Mouse (Mus musculus): ENCODE measurements at regions not wholly inside any gene's neighbourhood (a gene's known extent, or its start where the extent isn't known, plus 50 kb on each side); places are given as distances from the start of the nearest gene placed in this dataset.

GRCm38 (mm10) chr6:73612266-73612665 is 142.8 kb upstream of the 4931417E11Rik start:
- Histone ChIP-seq H3K9me3 (replicated peaks; ENCODE audit: control insufficient read depth, low read length) (no peaks in the 10 kb centered on the region), H3K36me3 (ENCODE audit: control insufficient read depth, insufficient read depth, low read length) (no peaks in the 10 kb centered on the region), H3K27me3 (replicated peaks; ENCODE audit: control insufficient read depth, insufficient read depth, low read length) (no peaks in the 10 kb centered on the region), H3K27ac (ENCODE audit: low read depth, low read length) (no peak overlapping the region), H3K4me1 (ENCODE audit: control insufficient read depth, insufficient read depth, low read length) (no peaks in the 10 kb centered on the region), H3K4me2 (ENCODE audit: low read length) (no peak overlapping the region), H3K9ac (ENCODE audit: low read length) (no peak overlapping the region), H3K4me3 (ENCODE audit: low read depth, low read length) (no peak overlapping the region)
- ATAC-seq, result no peak
- 60% methylated on average over 3 of the region's 3 CpGs for WGBS
- no peak for DNase-seq (ENCODE audit: low spot score)

- H3K4me2 ChIP-seq (ENCODE audit: low read length), result no peak overlapping the region
- ATAC-seq (no peak), DNase-seq (ENCODE audit: low spot score) (no peak)
- no peak overlapping the region for H3K9ac ChIP-seq (ENCODE audit: low read length)
- H3K27ac ChIP-seq (ENCODE audit: low read depth, low read length), result no peak overlapping the region
- H3K36me3 ChIP-seq (ENCODE audit: control insufficient read depth, insufficient read depth, low read length), result no peaks in the 10 kb centered on the region
- no peaks in the 10 kb centered on the region for H3K4me1 ChIP-seq (ENCODE audit: control insufficient read depth, insufficient read depth, low read length)
- no peak overlapping the region for H3K4me3 ChIP-seq (ENCODE audit: low read depth, low read length)
- 51% methylated on average over 6 of the region's 6 CpGs for WGBS
- no peaks in the 10 kb centered on the region for H3K9me3 ChIP-seq (replicated peaks; ENCODE audit: control insufficient read depth, low read length)
- H3K27me3 ChIP-seq (replicated peaks; ENCODE audit: control insufficient read depth, insufficient read depth, low read length), result no peaks in the 10 kb centered on the region
Observed at GRCm38 (mm10) chr6:73611839-73612238, 142.4 kb upstream of the 4931417E11Rik start.

- WGBS, result 79% methylated on average over 2 of the region's 2 CpGs
- H3K36me3 ChIP-seq (ENCODE audit: control insufficient read depth, insufficient read depth, low read length), result no peaks in the 10 kb centered on the region
- no peak overlapping the region for H3K4me3 ChIP-seq (ENCODE audit: low read depth, low read length)
- DNase-seq (ENCODE audit: low spot score) (no peak), ATAC-seq (no peak)
- no peak overlapping the region for H3K27ac ChIP-seq (ENCODE audit: low read depth, low read length)
- H3K27me3 ChIP-seq (replicated peaks; ENCODE audit: control insufficient read depth, insufficient read depth, low read length), result no peaks in the 10 kb centered on the region
- no peaks in the 10 kb centered on the region for H3K4me1 ChIP-seq (ENCODE audit: control insufficient read depth, insufficient read depth, low read length)
- H3K4me2 ChIP-seq (ENCODE audit: low read length), result no peak overlapping the region
- no peak overlapping the region for H3K9ac ChIP-seq (ENCODE audit: low read length)
- no peaks in the 10 kb centered on the region for H3K9me3 ChIP-seq (replicated peaks; ENCODE audit: control insufficient read depth, low read length)
Observed at GRCm38 (mm10) chr6:73610048-73610624, 140.7 kb upstream of the 4931417E11Rik start.

- 90% methylated on average over 2 of the region's 2 CpGs for WGBS
Observed at GRCm38 (mm10) chr6:73587686-73588085, 118.2 kb upstream of the 4931417E11Rik start.

GRCm38 (mm10) chr6:73576708-73577107 is 107.2 kb upstream of the 4931417E11Rik start:
- no peak overlapping the region for H3K4me2 ChIP-seq (ENCODE audit: low read length)
- WGBS, result 74% methylated on average over 2 of the region's 2 CpGs
- ATAC-seq, result no peak
- no peak overlapping the region for H3K27ac ChIP-seq (ENCODE audit: low read depth, low read length)
- no peak overlapping the region for H3K4me3 ChIP-seq (ENCODE audit: low read depth, low read length)
- H3K4me1 ChIP-seq (ENCODE audit: control insufficient read depth, insufficient read depth, low read length), result no peaks in the 10 kb centered on the region
- no peak overlapping the region for H3K9ac ChIP-seq (ENCODE audit: low read length)
- no peaks in the 10 kb centered on the region for H3K9me3 ChIP-seq (replicated peaks; ENCODE audit: control insufficient read depth, low read length)
- H3K27me3 ChIP-seq (replicated peaks; ENCODE audit: control insufficient read depth, insufficient read depth, low read length), result no peaks in the 10 kb centered on the region
- DNase-seq (ENCODE audit: low spot score), result no peak
- no peaks in the 10 kb centered on the region for H3K36me3 ChIP-seq (ENCODE audit: control insufficient read depth, insufficient read depth, low read length)

More at GRCm38 (mm10) chr6:73587686-73588085, 118.2 kb upstream of the 4931417E11Rik start:
- H3K9ac ChIP-seq (ENCODE audit: low read length), result no peak overlapping the region
- no peak overlapping the region for H3K4me2 ChIP-seq (ENCODE audit: low read length)
- H3K27me3 ChIP-seq (replicated peaks; ENCODE audit: control insufficient read depth, insufficient read depth, low read length), result no peaks in the 10 kb centered on the region
- H3K9me3 ChIP-seq (replicated peaks; ENCODE audit: control insufficient read depth, low read length), result no peaks in the 10 kb centered on the region
- no peak overlapping the region for H3K27ac ChIP-seq (ENCODE audit: low read depth, low read length)
- no peak for DNase-seq (ENCODE audit: low spot score)
- no peak overlapping the region for H3K4me3 ChIP-seq (ENCODE audit: low read depth, low read length)
- no peak for ATAC-seq
- H3K36me3 ChIP-seq (ENCODE audit: control insufficient read depth, insufficient read depth, low read length), result no peaks in the 10 kb centered on the region
- no peaks in the 10 kb centered on the region for H3K4me1 ChIP-seq (ENCODE audit: control insufficient read depth, insufficient read depth, low read length)

- no peak for DNase-seq (ENCODE audit: low spot score)
- no peak overlapping the region for H3K4me3 ChIP-seq (ENCODE audit: low read depth, low read length)
- H3K9me3 ChIP-seq (replicated peaks; ENCODE audit: control insufficient read depth, low read length), result no peaks in the 10 kb centered on the region
- no peak overlapping the region for H3K27ac ChIP-seq (ENCODE audit: low read depth, low read length)
- no peak overlapping the region for H3K4me2 ChIP-seq (ENCODE audit: low read length)
- H3K27me3 ChIP-seq (replicated peaks; ENCODE audit: control insufficient read depth, insufficient read depth, low read length), result no peaks in the 10 kb centered on the region
- H3K9ac ChIP-seq (ENCODE audit: low read length), result no peak overlapping the region
- no peaks in the 10 kb centered on the region for H3K36me3 ChIP-seq (ENCODE audit: control insufficient read depth, insufficient read depth, low read length)
- ATAC-seq, result no peak
- no peaks in the 10 kb centered on the region for H3K4me1 ChIP-seq (ENCODE audit: control insufficient read depth, insufficient read depth, low read length)
- 94% methylated on average over 2 of the region's 2 CpGs for WGBS
Observed at GRCm38 (mm10) chr6:73560000-73560399, 90.5 kb upstream of the 4931417E11Rik start.

GRCm38 (mm10) chr6:73530559-73530958 is 61.1 kb upstream of the 4931417E11Rik start:
- H3K27ac ChIP-seq (ENCODE audit: low read depth, low read length), result no peak overlapping the region
- 0 out of 2 replicates have a peak, but pooled peaks cover 2% of the 10 kb centered on the region for H3K4me1 ChIP-seq (ENCODE audit: control insufficient read depth, insufficient read depth, low read length)
- H3K27me3 ChIP-seq (replicated peaks; ENCODE audit: control insufficient read depth, insufficient read depth, low read length), result no peaks in the 10 kb centered on the region
- WGBS, result 89% methylated on average over 1 of the region's 1 CpGs
- no peaks in the 10 kb centered on the region for H3K36me3 ChIP-seq (ENCODE audit: control insufficient read depth, insufficient read depth, low read length)
- no peak for ATAC-seq
- H3K4me2 ChIP-seq (ENCODE audit: low read length), result no peak overlapping the region
- DNase-seq (ENCODE audit: low spot score), result no peak
- H3K9me3 ChIP-seq (replicated peaks; ENCODE audit: control insufficient read depth, low read length), result no peaks in the 10 kb centered on the region
- no peak overlapping the region for H3K4me3 ChIP-seq (ENCODE audit: low read depth, low read length)
- no peak overlapping the region for H3K9ac ChIP-seq (ENCODE audit: low read length)

GRCm38 (mm10) chr6:73530098-73530497 is 60.6 kb upstream of the 4931417E11Rik start:
- H3K9me3 ChIP-seq (replicated peaks; ENCODE audit: control insufficient read depth, low read length), result no peaks in the 10 kb centered on the region
- H3K36me3 ChIP-seq (ENCODE audit: control insufficient read depth, insufficient read depth, low read length), result no peaks in the 10 kb centered on the region
- 0 out of 2 replicates have a peak, but pooled peaks cover 2% of the 10 kb centered on the region for H3K4me1 ChIP-seq (ENCODE audit: control insufficient read depth, insufficient read depth, low read length)
- no peak overlapping the region for H3K4me3 ChIP-seq (ENCODE audit: low read depth, low read length)
- DNase-seq (ENCODE audit: low spot score), result no peak
- no peak overlapping the region for H3K9ac ChIP-seq (ENCODE audit: low read length)
- WGBS, result 91% methylated on average over 1 of the region's 1 CpGs
- ATAC-seq, result no peak
- H3K27ac ChIP-seq (ENCODE audit: low read depth, low read length), result no peak overlapping the region
- no peak overlapping the region for H3K4me2 ChIP-seq (ENCODE audit: low read length)
- no peaks in the 10 kb centered on the region for H3K27me3 ChIP-seq (replicated peaks; ENCODE audit: control insufficient read depth, insufficient read depth, low read length)

- H3K36me3 ChIP-seq (ENCODE audit: control insufficient read depth, insufficient read depth, low read length), result no peaks in the 10 kb centered on the region
- H3K4me3 ChIP-seq (ENCODE audit: low read depth, low read length), result no peak overlapping the region
- H3K27me3 ChIP-seq (replicated peaks; ENCODE audit: control insufficient read depth, insufficient read depth, low read length), result no peaks in the 10 kb centered on the region
- WGBS, result 72% methylated on average over 9 of the region's 9 CpGs
- no peak overlapping the region for H3K4me2 ChIP-seq (ENCODE audit: low read length)
- H3K9ac ChIP-seq (ENCODE audit: low read length), result no peak overlapping the region
- no peaks in the 10 kb centered on the region for H3K9me3 ChIP-seq (replicated peaks; ENCODE audit: control insufficient read depth, low read length)
- no peak for ATAC-seq
- no peak overlapping the region for H3K27ac ChIP-seq (ENCODE audit: low read depth, low read length)
- DNase-seq (ENCODE audit: low spot score), result no peak
- H3K4me1 ChIP-seq (ENCODE audit: control insufficient read depth, insufficient read depth, low read length), result no peaks in the 10 kb centered on the region
Observed at GRCm38 (mm10) chr6:73523658-73524057, 54.2 kb upstream of the 4931417E11Rik start.

All from forebrain, embryonic 14.5 days (tissue).